Mouse (Mus musculus): ENCODE measurements around the gene Gaa. TPM values are rescaled to one million over a fixed set of nuclear protein-coding genes. Genes with fewer than 3 reads are reported as not detected.
"Not testable (repeated sequence)": the region's sequence is repeated elsewhere in the genome, so short reads cannot be mapped to it uniquely, and the experiment has no call there.

Gaa gene
- total RNA-seq (2015) (29.4 and 29.5 TPM in 2 replicates), total RNA-seq (2017) (25.2 and 26.9 TPM in 2 replicates)

DNA sequence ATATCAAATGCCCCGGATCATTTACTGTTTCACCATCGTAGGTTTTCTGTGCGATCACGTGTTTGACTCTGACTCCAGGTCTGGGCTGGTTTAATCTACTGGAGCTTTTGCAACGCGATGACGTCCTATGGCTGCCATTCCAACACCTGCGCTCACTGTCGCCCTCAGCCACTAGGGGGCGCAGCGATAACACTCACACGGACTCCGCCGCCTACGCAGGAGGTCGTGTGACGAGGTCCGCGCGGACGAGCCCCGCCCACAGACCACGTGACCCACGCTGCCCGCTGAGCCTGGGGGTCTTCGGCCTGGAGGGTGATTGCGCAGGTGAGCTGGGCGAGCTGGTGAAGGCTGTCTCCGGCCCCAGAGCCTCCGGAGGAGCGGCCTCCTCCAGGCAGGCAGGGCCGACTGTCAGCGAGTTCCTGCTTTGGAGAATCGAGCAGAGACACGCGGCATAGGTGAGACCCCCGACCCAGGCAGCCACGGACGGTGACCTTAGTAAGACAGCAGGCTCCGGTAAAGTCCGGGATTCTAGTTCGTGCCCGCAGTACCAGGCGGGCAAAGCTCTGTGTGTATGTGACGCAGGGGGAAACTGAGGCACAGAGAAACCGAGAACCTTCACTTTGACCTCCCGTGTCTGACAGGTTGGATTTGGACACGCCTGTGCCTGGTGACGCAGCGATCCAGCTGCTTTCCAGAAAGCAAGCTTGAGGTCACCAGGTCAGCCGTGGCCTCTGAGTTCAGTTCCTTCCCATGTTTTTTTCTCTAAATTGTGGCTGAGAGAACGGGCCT is at the start of gene Gaa:
TSS of gene Gaa (plus strand) at position 120 of the 789 bp plus-strand sequence.
- peak; percentile 97 for ATAC-seq (replicated peaks; ENCODE audit: poor library complexity)

DNA sequence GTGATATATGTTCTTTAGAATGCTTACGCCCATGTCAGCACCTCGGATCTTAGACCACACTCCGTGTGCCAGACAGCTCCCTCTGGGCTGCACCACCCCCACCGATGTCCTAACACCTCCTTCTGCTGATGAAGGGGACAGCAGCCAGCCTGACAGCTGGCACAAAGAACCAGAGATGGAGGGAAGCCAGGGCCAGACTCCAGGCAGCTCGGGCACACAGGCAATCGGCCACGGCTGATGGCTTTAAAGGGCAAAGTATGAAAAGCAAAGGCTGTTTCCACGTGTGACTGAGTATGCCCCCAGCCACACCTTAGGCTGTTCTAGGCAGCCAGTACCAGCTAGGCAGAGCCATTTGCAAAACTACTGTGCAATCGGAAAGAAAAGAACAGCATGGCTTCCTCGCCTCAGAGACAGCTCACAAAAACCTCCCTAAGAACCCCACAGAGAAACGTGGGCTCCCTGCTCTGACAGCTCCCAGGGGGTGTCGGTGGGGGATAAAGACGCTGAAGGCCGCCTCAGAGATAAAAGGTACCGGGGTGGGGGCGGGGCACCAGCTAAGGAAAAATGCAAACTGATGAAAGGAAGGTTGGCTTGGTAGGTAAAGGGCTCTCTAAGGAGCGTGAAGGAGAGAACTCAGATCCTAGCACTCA is 47.7 kb upstream of the Gaa start:
- no peak for ATAC-seq (replicated peaks; ENCODE audit: poor library complexity)

DNA sequence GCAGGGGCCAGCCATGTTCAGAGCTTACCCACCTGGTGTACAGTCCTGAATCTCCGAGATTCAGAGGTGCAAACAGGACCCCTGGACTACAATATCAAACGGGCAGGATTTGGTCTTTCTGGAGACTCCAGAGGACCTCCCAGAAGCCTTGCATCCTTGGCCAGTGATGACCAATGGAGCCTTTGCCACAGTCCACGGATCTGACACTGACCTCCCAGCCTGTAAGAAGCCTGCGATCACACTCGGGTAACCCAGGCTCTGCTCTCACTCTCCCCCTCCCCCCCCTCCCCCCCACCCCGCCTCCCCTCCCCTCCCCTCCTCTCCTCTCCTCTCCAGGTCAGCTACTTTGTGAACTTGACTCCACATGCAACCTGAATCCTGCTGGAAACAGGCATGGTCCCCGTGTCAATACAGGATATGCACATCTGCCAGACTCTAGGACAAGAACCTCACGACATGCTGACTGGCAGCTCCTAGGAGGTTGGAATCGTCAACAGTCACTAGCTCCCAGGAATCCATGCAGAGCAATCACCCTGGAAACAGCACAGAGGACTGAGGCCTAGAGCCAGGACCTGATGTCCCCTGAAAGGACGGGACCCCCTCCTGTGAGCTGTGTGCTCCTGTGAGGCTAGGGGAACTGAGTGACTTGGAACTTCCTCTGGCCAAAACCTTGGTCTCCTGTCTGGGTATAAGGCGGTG is 45.7 kb upstream of the Gaa start:
- ATAC-seq (replicated peaks; ENCODE audit: poor library complexity) = no peak

DNA sequence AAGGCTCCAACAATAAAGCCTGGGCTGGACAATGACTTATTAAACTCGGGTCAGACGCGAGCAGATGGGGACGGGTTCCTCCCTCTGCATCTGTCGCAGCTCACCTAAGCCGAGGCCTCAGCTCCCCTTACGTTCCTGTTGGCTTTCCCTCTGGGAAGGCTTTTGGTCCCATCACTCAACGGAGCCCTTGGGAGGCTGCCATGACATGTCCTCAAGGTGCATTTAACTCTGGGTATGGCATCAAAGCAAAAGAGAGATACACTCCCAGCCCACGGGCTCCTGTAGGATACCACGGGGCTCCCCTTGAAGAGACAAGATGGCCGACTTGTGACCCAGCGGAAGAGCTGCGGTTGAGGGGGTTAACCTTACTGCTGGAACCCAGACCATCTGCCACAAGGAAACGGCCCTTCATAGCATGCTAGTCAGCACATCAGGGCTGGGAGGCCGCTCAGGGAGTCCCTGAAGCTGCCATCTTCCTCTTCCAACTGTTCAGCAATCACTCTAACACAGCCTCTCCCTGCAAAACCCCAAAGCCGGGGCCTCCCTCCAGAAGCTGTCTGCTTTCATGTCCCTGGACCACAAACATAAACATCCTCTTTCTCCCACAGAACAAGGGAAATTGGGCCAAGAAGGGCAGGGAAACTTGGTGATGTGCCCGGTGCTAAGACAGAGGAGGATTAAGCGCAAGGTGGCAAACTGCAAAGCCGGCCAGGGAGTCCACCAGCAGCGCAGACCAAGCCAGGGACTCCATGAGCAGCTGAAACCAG is 44.4 kb upstream of the Gaa start:
- ATAC-seq (replicated peaks; ENCODE audit: poor library complexity) = no peak

DNA sequence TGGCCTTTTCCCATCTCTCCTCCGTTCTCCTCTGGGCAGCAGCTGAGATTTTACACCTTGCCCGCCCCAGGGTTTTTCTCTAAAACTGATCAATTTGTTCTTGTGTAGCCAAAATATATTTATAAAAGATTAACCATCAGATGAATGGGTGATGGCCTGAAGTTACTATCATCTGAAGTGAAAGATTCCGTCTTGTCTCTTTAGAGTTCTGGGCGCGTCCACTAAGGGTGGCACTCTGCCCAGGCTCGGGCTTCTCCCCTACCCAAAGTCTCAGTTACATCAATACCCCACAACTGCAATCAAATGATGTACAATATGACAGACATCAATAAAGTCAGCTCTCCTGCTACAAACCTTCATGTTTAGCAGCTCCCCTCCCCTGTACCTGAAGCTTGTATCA is 42.8 kb upstream of the Gaa start:
- ATAC-seq (replicated peaks; ENCODE audit: poor library complexity) = no peak

DNA sequence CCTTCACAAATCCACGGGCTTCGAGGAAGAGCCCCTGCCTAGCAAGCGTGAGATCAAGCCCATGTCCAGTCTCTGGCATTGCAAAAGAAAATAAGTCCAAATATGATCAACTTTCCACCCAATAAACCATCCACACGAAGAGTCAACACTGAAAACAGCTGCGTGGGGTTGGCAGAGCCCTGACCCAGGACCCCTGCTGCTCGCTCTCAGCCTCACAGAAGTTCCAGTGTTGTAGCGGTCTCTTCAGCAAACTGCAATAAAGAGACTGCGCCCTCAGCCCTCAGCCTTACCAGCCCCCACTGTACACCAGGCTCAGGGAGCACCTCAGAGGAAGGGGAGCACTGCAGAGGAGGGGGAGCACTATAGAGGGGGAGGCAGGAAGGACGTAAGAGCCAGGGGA is 42.1 kb upstream of the Gaa start:
- no peak for ATAC-seq (replicated peaks; ENCODE audit: poor library complexity)

DNA sequence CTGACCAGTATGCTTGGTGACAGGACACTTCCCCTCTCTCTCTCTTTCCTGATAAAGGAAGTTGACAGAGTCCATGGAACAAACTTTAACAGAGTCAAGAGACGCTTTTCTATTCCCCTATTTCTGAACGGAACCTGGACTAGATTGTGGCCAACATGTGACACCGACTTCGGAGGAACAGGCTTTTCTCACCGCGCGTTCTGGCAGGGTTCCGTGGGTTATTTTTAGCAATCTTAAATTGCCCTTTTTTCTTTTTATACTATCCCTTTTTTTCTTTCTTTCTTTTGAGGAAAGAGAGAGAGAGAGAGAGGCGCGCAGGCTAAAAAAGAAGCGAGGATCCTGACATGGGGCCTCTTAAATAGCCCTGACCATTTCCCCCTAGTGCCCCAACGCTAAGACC is 40.1 kb upstream of the Gaa start:
- ATAC-seq (replicated peaks; ENCODE audit: poor library complexity) = 0 out of 2 replicates have a peak, but pooled peaks have one; percentile 10

DNA sequence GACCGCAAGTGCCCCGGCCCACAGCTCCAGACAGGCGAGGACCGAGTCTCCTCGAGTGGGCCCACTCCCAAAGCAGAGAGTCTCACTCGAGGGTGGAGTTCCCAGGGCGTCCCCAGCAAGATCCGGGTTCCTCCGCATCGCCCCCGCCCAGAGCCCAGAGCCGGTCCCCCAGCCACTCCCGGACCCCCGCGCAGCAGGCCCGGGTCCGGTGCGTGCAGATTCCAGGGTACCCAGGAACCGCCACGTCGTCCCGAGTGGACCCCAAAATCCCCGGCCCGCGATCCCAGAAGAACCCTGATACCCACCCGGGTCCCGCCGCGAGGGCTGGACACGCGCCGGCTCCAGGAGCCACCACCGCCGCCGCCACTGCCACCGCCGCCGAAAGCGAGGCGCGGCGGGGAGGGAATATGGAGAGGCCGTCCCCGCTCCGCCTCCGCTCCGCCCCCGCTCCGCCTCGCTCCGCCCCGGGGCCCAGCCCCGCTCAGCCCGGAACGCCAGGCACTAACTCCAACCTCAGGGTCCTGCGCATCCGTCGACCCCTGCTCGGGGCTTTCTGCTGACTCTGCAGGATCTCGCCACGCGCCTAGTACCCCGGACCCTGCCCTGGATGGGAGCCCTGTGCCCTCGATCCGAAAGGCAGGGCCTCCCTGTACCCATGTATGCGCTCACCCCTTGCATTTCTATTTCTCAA is 39.5 kb upstream of the Gaa start, which contains the start of the genes Tbc1d16 and Ccdc40:
TSS of gene Tbc1d16 (minus strand) at position 409 of the 691 bp plus-strand sequence.
TSS of gene Ccdc40 (plus strand) at position 482 of the 691 bp plus-strand sequence.
- peak; percentile 82 for ATAC-seq (replicated peaks; ENCODE audit: poor library complexity)

DNA sequence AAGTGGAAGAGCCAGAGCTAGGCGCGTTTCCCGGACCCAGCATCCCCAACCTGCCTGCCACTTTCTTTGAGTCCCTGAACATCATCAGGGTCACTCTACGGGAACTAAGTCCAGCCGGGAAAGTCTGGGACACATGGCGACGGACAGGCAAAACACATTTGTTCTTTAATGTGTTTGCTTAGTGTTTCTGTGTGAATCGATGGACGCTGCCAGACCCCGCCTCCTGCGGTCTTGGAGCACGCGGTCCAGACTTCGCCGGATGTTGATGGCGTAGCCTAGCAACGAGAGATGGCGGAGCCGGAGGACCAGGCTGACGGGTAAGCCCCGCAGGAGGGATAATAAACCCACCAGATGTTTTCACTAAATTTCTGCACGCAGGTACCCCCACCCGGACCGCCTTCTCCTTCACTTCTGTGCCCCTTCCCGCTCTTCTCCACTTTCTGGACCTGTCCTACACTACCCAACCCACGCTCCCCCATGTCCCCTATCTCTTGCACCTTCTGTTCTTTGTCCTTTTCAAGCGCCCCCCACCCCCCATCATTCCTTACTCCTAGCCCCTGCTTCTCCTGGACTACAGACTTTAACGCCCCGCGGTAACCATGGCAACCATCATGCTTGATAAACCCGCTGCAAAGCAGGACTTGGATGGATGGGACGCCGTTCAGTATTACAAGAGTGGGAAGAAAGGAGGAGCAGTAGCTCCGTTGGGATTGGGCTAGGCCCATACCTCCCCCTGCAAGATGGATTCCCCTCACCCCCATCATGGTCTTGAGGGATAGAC is 38.7 kb upstream of the Gaa start:
- ATAC-seq (replicated peaks; ENCODE audit: poor library complexity) = peak; percentile 59

DNA sequence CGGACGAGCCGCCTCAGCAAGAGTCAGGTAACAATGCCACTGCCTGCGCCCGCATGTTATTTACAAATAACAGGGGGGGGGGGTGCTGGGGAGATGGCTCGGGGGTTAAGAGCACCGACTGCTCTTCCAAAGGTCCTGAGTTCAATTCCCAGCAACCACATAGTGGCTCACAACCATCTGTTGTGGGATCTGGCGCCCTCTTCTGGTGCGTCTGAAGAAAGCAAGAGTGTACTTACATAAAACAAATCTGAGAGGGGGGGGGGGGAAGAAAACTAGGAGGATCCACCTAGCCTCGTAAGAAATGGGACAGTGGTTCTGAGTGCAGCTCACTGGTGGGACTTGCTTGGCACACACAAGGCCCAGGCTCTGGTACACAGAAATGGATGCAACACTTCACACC is 32.9 kb upstream of the Gaa start:
- ATAC-seq (replicated peaks; ENCODE audit: poor library complexity) = no peak

DNA sequence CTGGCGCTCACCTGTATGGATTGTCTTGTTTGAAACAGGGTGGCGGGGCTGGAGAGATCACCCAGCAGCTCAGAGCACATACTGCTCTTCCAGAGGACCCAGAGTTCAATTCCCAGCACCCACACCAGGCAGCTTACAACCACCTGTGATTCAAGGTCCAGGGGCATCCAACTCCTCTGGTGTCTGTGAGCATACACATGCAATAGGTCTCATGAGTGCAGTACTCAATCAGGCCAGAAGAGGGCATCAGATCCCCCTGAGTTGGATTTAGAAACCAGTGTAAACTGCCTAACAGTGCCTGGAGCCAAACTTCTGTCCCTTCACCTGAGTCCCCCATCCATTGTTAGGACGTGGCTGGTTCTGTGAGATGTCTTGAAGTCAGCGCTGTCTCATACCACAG is 32.1 kb upstream of the Gaa start:
- ATAC-seq (replicated peaks; ENCODE audit: poor library complexity) = peak; percentile 73

DNA sequence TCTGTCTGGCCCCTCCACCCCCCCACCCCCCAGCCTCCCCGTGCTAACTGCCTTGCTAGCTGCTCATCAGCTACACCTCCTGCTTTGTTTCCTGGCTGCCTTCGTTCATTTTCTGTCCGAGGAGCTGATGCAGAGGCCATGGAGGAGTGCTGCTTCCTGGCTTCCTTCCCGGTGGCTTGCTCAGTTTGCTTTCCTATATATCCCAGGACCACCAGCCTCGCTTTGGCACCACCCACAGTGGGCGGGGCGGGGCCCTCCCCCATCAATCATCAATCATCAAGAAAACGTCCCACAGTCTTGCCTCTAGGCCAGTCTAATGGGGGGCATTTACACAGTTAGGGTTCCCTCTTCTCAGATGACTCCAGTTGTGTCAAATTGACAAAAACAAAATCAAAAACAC is 31.3 kb upstream of the Gaa start:
- no peak for ATAC-seq (replicated peaks; ENCODE audit: poor library complexity)

DNA sequence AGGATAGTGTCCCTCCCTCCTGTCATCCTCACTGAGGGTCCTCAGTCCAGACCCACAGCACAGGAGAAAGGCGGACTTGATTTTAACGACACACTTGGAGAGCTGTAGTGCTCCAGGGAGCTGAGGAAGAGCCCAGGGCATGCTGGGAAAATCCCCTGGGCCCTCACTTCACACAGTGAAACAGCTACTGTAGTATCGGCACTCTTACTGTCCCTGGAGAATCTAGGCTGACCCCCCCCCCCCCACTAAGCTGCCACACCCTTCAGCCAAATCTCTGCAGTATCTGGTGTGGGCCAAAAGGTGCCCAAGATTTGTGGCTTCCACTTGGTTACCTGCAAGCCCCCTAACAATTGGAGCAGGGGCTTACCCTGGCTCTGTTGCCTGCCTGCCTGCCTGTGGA is 30.7 kb upstream of the Gaa start:
- no peak for ATAC-seq (replicated peaks; ENCODE audit: poor library complexity)

DNA sequence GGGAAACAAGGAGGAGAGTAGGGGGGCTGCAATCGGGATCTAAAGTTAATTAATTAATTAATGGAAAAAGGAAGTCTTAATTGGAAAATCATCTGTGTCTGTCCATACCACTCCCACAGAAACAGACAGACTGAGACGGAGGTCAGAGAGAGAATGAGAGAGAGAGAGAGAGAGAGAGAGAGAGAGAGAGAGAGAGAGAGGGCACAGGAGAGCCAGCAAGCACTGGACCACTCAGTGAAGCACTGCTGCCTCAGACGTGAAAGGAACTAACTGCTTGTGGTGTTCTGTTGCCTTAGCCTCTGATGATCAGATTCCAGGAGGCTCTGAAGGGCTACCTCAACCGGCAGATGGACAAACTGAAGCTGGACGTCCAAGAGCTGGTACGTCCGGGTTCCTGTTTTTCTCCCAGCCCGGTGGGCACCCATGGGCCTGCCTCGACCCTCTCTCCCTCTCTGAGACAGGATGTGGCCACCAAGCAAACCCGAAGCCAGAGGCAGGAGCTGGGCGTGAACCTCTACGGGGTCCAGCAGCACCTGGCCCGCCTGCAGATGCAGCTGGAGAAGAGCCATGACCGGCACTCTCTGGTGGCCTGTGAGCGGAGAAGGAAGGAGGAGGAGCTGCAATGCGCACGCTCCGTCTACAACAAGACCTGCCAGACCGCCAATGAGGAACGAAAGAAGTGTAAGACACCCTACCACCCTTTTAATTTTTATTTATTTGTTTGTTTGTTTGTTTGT is 30.0 kb upstream of the Gaa start:
- ATAC-seq (replicated peaks; ENCODE audit: poor library complexity) = peak; percentile 76

DNA sequence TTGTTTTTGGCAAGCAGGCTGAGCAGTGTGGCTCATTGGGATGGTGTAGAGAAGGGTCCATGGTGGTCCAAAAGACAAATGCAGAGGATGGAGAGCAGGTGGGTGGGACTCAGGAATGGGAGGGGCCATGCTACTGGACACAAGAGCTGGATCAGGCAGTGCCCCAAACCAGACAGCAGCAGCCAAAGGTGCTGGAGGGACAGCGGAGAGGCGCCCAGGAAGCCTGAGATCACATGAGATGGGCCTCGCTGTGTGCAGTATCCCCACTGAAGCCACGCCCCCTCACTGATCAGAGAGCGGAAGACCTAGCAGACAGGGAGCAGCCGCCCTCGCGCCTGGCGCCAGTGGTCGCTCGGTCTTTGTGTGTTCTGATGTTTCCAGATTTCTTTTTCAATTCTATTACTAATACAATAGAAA is 29.4 kb upstream of the Gaa start:
- peak; percentile 76 for ATAC-seq (replicated peaks; ENCODE audit: poor library complexity)

DNA sequence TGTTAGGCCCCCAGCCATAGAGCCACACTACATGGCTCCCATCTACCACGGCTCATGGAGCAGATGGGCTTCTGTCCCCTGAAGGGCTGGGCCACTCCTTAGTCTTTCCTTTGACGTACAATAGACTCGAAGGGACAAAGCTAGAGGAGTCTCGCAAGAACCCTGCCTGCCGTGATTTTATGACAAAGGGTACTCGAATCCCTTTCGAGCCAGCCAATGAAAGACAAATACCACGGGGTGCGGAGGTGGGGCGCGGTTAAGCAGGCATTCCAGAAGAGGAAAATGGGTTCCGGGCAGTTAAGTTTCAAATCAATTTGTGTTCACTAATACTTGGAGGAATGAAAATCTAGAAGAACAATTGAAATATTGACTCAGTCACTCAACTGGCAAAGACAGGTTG is 28.2 kb upstream of the Gaa start:
- no peak for ATAC-seq (replicated peaks; ENCODE audit: poor library complexity)

DNA sequence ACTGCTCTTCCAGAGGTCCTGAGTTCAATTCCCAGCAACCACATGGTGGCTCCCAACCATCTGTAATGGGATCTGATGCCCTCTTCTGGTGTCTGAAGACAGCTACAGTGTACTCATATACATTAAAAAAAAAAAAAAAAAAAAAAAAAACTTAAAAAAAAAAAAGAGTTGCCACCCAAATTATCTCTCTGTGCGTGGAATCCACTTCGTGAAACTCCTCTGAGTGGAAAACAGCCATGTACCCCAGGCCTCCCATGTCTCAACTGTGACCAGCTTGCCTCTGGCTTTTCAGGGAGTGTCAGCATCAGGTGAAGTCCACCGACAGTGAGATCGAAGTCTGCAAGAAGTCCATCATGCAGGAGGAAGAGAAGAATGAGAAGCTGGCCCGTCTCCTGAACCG is 22.1 kb upstream of the Gaa start:
- not testable (repeated sequence) for ATAC-seq (replicated peaks; ENCODE audit: poor library complexity)

DNA sequence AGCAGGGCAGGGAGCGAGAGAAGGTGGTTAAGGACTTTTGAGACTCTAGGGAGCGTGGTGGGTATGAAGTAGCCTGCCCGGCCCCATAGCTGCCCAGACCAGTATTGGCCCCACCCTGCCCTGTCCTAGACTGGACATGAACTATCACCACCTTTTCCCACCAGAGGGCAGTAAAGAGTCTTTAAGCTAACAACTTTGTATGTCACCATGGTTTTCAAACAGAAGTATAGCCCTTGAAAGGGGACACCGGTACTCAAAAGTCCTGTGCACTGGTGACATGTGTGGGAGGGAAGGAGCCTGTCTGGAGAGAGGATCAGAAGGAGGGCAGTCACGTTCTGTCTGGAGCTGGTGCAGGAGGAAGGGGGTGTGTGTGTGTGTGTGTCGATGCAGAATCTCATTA is 18.7 kb upstream of the Gaa start:
- ATAC-seq (replicated peaks; ENCODE audit: poor library complexity) = peak; percentile 69

DNA sequence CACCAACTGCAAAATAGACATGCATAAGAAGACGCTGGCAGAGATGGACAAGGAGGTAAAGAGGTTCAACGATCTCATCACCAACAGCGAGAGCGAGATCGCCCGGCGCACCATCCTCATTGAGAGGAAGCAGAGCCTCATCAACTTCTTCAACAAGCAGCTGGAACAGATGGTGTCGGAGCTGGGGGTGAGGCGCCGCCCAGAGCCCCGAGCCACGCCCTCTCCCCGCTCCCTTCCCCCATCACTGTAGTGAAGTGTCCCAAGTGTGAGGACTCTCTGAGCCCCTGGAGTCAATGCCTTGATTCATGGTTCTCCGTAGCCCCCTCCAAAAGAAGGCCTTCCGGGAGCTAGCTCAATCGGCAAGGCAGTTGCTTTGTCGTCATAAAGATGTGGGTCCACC is 16.7 kb upstream of the Gaa start:
- ATAC-seq (replicated peaks; ENCODE audit: poor library complexity) = no peak

All from megakaryocyte progenitor cell, adult 5-6 weeks (primary cell).